Mouse (Mus musculus): ENCODE measurements around the gene Padi2.

GRCm38 (mm10) chr4:140984544-140984943 lies 78.4 kb downstream of the Padi2 start:
- no peak for TF ChIP-seq CTCF (IDR thresholded peaks at IDR 0.05; ENCODE audit: borderline replicate concordance, control insufficient read depth, extremely low read depth, insufficient read depth, low read length, poor library complexity)
- TF ChIP-seq POLR2A (IDR thresholded peaks at IDR 0.05; ENCODE audit: control insufficient read depth, extremely low read depth, insufficient read depth, low read length, poor library complexity): no peak
